Mouse (Mus musculus): ENCODE measurements around the gene Ubxn2a. TPM values are rescaled to one million over a fixed set of nuclear protein-coding genes. Genes with fewer than 3 reads are reported as not detected.
"Not testable (repeated sequence)": the region's sequence is repeated elsewhere in the genome, so short reads cannot be mapped to it uniquely, and the experiment has no call there.

Ubxn2a gene
- total and polyA plus RNA-seq, 2 experiments from 2014 or later: 21.0 to 45.1 TPM

GRCm38 (mm10) chr12:4888739-4889138 lies 18.8 kb downstream of the Ubxn2a start:
- Histone ChIP-seq H3K9ac (replicated peaks; ENCODE audit: low read depth, low read length) (no peak overlapping the region), H3K27ac (ENCODE audit: low read depth) (no peak overlapping the region), H3K4me3 (ENCODE audit: low read depth, low read length) (no peak overlapping the region), H3K9me3 (replicated peaks; ENCODE audit: control insufficient read depth, low read length) (no peaks in the 10 kb centered on the region), H3K36me3 (replicated peaks; ENCODE audit: control insufficient read depth, insufficient read depth, low read length) (0 out of 2 replicates have a peak, but pooled peaks cover 21% of the 10 kb centered on the region), H3K27me3 (ENCODE audit: control insufficient read depth, insufficient read depth, low read length) (no peaks in the 10 kb centered on the region), H3K4me1 (ENCODE audit: control insufficient read depth, insufficient read depth) (no peaks in the 10 kb centered on the region; the same call in 1 of the 2 replicates), H3K4me2 (ENCODE audit: low read depth, low read length) (no peak overlapping the region)
- TF ChIP-seq EP300 (IDR thresholded peaks at IDR 0.05; ENCODE audit: low read depth): no peak
- TF ChIP-seq CTCF (IDR thresholded peaks at IDR 0.05; ENCODE audit: low read depth): no peak
- no peak for DNase-seq (ENCODE audit: low spot score)
- no peak for ATAC-seq (ENCODE audit: insufficient read depth, low read depth)

GRCm38 (mm10) chr12:4886581-4886980 lies 20.9 kb downstream of the Ubxn2a start:
- not testable (repeated sequence) for H3K9me3 ChIP-seq (replicated peaks; ENCODE audit: control insufficient read depth, low read length); H3K27ac ChIP-seq (ENCODE audit: low read depth); H3K4me1 ChIP-seq (ENCODE audit: control insufficient read depth, insufficient read depth); ATAC-seq (ENCODE audit: insufficient read depth, low read depth); H3K4me2 ChIP-seq (ENCODE audit: low read depth, low read length); H3K27me3 ChIP-seq (ENCODE audit: control insufficient read depth, insufficient read depth, low read length); H3K4me3 ChIP-seq (ENCODE audit: low read depth, low read length); H3K9ac ChIP-seq (replicated peaks; ENCODE audit: low read depth, low read length); DNase-seq (ENCODE audit: low spot score)
- WGBS: 94% methylated on average over 4 of the region's 4 CpGs
- peaks cover 34% of the 10 kb centered on the region for H3K36me3 ChIP-seq (replicated peaks; ENCODE audit: control insufficient read depth, insufficient read depth, low read length)

GRCm38 (mm10) chr12:4885062-4885461 lies 22.4 kb downstream of the Ubxn2a start:
- H3K9me3 ChIP-seq (replicated peaks; ENCODE audit: control insufficient read depth, low read length): no peaks in the 10 kb centered on the region
- no peak overlapping the region for H3K4me3 ChIP-seq (ENCODE audit: low read depth, low read length)
- ATAC-seq (ENCODE audit: insufficient read depth, low read depth) (no peak), DNase-seq (ENCODE audit: low spot score) (no peak)
- 74% methylated on average over 1 of the region's 1 CpGs for WGBS
- no peaks in the 10 kb centered on the region for H3K27me3 ChIP-seq (ENCODE audit: control insufficient read depth, insufficient read depth, low read length)
- no peaks in the 10 kb centered on the region; the same call in 1 of the 2 replicates for H3K4me1 ChIP-seq (ENCODE audit: control insufficient read depth, insufficient read depth)
- H3K4me2 ChIP-seq (ENCODE audit: low read depth, low read length): no peak overlapping the region
- TF ChIP-seq EP300 (IDR thresholded peaks at IDR 0.05; ENCODE audit: low read depth) (no peak), CTCF (IDR thresholded peaks at IDR 0.05; ENCODE audit: low read depth) (no peak)
- H3K27ac ChIP-seq (ENCODE audit: low read depth): no peak overlapping the region
- H3K36me3 ChIP-seq (replicated peaks; ENCODE audit: control insufficient read depth, insufficient read depth, low read length): peaks cover 29% of the 10 kb centered on the region
- H3K9ac ChIP-seq (replicated peaks; ENCODE audit: low read depth, low read length): no peak overlapping the region

GRCm38 (mm10) chr12:4882086-4882485 lies 25.4 kb downstream of the Ubxn2a start:
- no peak for ATAC-seq (ENCODE audit: insufficient read depth, low read depth)
- WGBS: 87% methylated on average over 2 of the region's 2 CpGs
- TF ChIP-seq CTCF (IDR thresholded peaks at IDR 0.05; ENCODE audit: low read depth): no peak
- no peak for TF ChIP-seq EP300 (IDR thresholded peaks at IDR 0.05; ENCODE audit: low read depth)
- H3K36me3 ChIP-seq (replicated peaks; ENCODE audit: control insufficient read depth, insufficient read depth, low read length): peaks cover 43% of the 10 kb centered on the region
- no peak overlapping the region for H3K27ac ChIP-seq (ENCODE audit: low read depth)
- no peak overlapping the region for H3K4me2 ChIP-seq (ENCODE audit: low read depth, low read length)
- no peak for DNase-seq (ENCODE audit: low spot score)
- no peak overlapping the region for H3K9ac ChIP-seq (replicated peaks; ENCODE audit: low read depth, low read length)
- H3K27me3 ChIP-seq (ENCODE audit: control insufficient read depth, insufficient read depth, low read length): no peaks in the 10 kb centered on the region
- H3K4me3 ChIP-seq (ENCODE audit: low read depth, low read length): no peak overlapping the region
- no peaks in the 10 kb centered on the region for H3K9me3 ChIP-seq (replicated peaks; ENCODE audit: control insufficient read depth, low read length)
- no peaks in the 10 kb centered on the region for H3K4me1 ChIP-seq (ENCODE audit: control insufficient read depth, insufficient read depth)

GRCm38 (mm10) chr12:4879048-4879447 lies 28.5 kb downstream of the Ubxn2a start:
- WGBS: 95% methylated on average over 5 of the region's 5 CpGs
- DNase-seq (ENCODE audit: low spot score): no peak
- TF ChIP-seq CTCF (IDR thresholded peaks at IDR 0.05; ENCODE audit: low read depth) (no peak), EP300 (IDR thresholded peaks at IDR 0.05; ENCODE audit: low read depth) (no peak)

GRCm38 (mm10) chr12:4878296-4878783 lies 29.2 kb downstream of the Ubxn2a start:
- WGBS: 75% methylated on average over 9 of the region's 9 CpGs
- TF ChIP-seq CTCF (IDR thresholded peaks at IDR 0.05; ENCODE audit: low read depth) (no peak), EP300 (IDR thresholded peaks at IDR 0.05; ENCODE audit: low read depth) (no peak)
- Histone ChIP-seq H3K9ac (replicated peaks; ENCODE audit: low read depth, low read length) (no peak overlapping the region), H3K4me1 (ENCODE audit: control insufficient read depth, insufficient read depth) (peaks cover 15% of the 10 kb centered on the region; the same call in 1 of the 2 replicates), H3K4me3 (ENCODE audit: low read depth, low read length) (no peak overlapping the region), H3K27me3 (ENCODE audit: control insufficient read depth, insufficient read depth, low read length) (no peaks in the 10 kb centered on the region), H3K27ac (ENCODE audit: low read depth) (no peak overlapping the region), H3K9me3 (replicated peaks; ENCODE audit: control insufficient read depth, low read length) (no peaks in the 10 kb centered on the region), H3K36me3 (replicated peaks; ENCODE audit: control insufficient read depth, insufficient read depth, low read length) (peaks cover 31% of the 10 kb centered on the region), H3K4me2 (ENCODE audit: low read depth, low read length) (no peak overlapping the region)
- DNase-seq (ENCODE audit: low spot score) (no peak), ATAC-seq (ENCODE audit: insufficient read depth, low read depth) (no peak)

More at GRCm38 (mm10) chr12:4879048-4879447, 28.5 kb downstream of the Ubxn2a start:
- H3K9me3 ChIP-seq (replicated peaks; ENCODE audit: control insufficient read depth, low read length): no peaks in the 10 kb centered on the region
- peaks cover 9% of the 10 kb centered on the region; the same call in 1 of the 2 replicates for H3K4me1 ChIP-seq (ENCODE audit: control insufficient read depth, insufficient read depth)
- no peak overlapping the region for H3K4me2 ChIP-seq (ENCODE audit: low read depth, low read length)
- no peak overlapping the region for H3K9ac ChIP-seq (replicated peaks; ENCODE audit: low read depth, low read length)
- no peak for ATAC-seq (ENCODE audit: insufficient read depth, low read depth)
- no peak overlapping the region for H3K27ac ChIP-seq (ENCODE audit: low read depth)
- no peak overlapping the region for H3K4me3 ChIP-seq (ENCODE audit: low read depth, low read length)
- H3K27me3 ChIP-seq (ENCODE audit: control insufficient read depth, insufficient read depth, low read length): no peaks in the 10 kb centered on the region
- H3K36me3 ChIP-seq (replicated peaks; ENCODE audit: control insufficient read depth, insufficient read depth, low read length): peaks cover 31% of the 10 kb centered on the region

Measured in heart, postnatal 0 days (tissue).